Mouse (Mus musculus) limb, embryonic 14.5 days (tissue): ENCODE results near the gene Rhoh. TPM values are rescaled to one million over a fixed set of nuclear protein-coding genes. Genes with fewer than 3 reads are reported as not detected.

Source experiments
- ATAC-seq: fragments of 200-750 bp; cut with Nextera tagmentation; 2 replicates; pipeline ENCODE4 v1.8.0; 2017; ENCODE audit warnings: low read depth, moderate number of reproducible peaks, moderate TSS enrichment; ENCODE audit not compliant: low FRiP score
- DNase-seq: peaks from one replicate; pipeline ENCODE4 v3.0.0-alpha.2; 2015; ENCODE audit warnings: low spot score
- H3K27ac ChIP-seq: fragments of 300-500 bp; sonication (generic); replicated peaks from 2 replicates; pipeline ENCODE4 v1.5.1; 2014; ENCODE audit warnings: low read depth, mild to moderate bottlenecking, low read length, moderate library complexity, mixed read lengths
- H3K27me3 ChIP-seq: fragments of 300-500 bp; sonication (generic); 2 replicates; pipeline ENCODE4 v1.6.1; 2014; ENCODE audit warnings: low read length, mixed read lengths; ENCODE audit not compliant: control insufficient read depth, insufficient read depth
- H3K36me3 ChIP-seq: fragments of 300-500 bp; sonication (generic); 2 replicates; pipeline ENCODE4 v1.6.1; 2014; ENCODE audit warnings: mild to moderate bottlenecking, low read length, moderate library complexity, mixed read lengths; ENCODE audit not compliant: control insufficient read depth, insufficient read depth
- H3K4me1 ChIP-seq: fragments of 300-500 bp; sonication (generic); 2 replicates; pipeline ENCODE4 v1.6.1; 2014; ENCODE audit warnings: antibody characterized with exemption, low read length, mixed read lengths; ENCODE audit not compliant: control insufficient read depth, insufficient read depth
- H3K4me2 ChIP-seq: fragments of 300-500 bp; sonication (generic); replicated peaks from 2 replicates; pipeline ENCODE4 v1.6.1; 2014; ENCODE audit warnings: low read depth, mild to moderate bottlenecking, low read length, moderate library complexity; ENCODE audit not compliant: severe bottlenecking
- H3K4me3 ChIP-seq: fragments of 300-500 bp; sonication (generic); replicated peaks from 2 replicates; pipeline ENCODE4 v1.5.1; 2014; ENCODE audit warnings: low read length
- H3K9ac ChIP-seq: fragments of 300-500 bp; sonication (generic); 2 replicates; pipeline ENCODE4 v1.6.1; 2014; ENCODE audit warnings: mild to moderate bottlenecking, low read depth, low read length, moderate library complexity; ENCODE audit not compliant: severe bottlenecking
- H3K9me3 ChIP-seq: fragments of 300-500 bp; sonication (generic); 2 replicates; pipeline ENCODE4 v1.6.1; 2016; ENCODE audit warnings: low read length; ENCODE audit not compliant: control insufficient read depth
- POLR2A ChIP-seq: fragments of 200-500 bp; IDR thresholded peaks from 2 replicates; pipeline ENCODE4 v1.8.0; 2012; ENCODE audit warnings: inconsistent platforms, mild to moderate bottlenecking, moderate library complexity, borderline replicate concordance; ENCODE audit not compliant: insufficient read depth, insufficient read length; ENCODE audit errors: extremely low read depth
- WGBS: fragments of 180-500 bp; shearing (Covaris S2); extraction: QIAGEN DNeasy Blood & Tissue Kit; methylation state at CpG from one replicate; pipeline ENCODE4 v1.1.7; 2014; 5-methylcytosine and 5-hydroxymethylcytosine counted together
- polyA plus RNA-seq, 2 experiments: library from polyadenylated mRNA; depleted of rRNA in 1 of 2; stranded (reverse) in 1 of 2; unstranded in 1 of 2; fragments of >200 nt; fragmentation: Nextera tagmentation in 1 of 2; extraction: Ambion mirVana in 1 of 2; gene quantifications; 2 replicates each; pipeline versions ENCODE4 v1.2.1 to v1.2.3; 2012 to 2014

The Rhoh gene
- polyA plus RNA-seq, 2 experiments, result 1.4 to 2.0 TPM

DNA sequence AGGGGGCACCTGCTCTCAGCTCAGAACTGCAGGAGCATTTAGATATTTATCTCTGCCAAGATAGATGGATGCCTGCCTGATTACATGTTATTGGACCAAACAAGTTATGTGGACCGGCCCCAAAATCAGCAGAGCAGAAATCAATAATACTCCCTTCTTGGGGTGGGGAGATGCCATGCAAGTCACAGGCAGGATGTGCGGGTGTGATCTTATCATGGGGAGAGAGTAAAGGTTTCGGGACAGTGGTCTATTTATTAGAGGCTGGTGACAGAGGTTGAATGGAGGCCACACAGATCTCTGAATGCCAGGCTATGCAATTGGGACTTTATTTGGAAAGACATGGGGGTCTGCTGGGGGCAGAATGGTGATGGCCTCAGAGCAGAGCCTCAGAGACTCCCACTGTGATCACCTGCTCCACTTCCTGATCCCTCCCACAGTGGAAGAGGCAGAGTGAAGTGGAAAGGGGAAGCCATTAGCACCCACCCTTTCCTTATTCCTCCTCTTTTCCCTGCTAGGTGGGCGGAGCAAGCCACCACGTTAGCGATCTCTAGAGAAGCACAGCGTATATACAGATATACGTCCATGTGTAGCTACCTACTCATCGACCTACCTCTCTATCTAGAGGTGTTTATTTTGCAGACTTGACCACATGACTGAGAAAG, 60.6 kb downstream of the Rhoh start:
- Histone ChIP-seq H3K27me3 (no peaks in the 10 kb centered on the region), H3K4me2 (no peak overlapping the region), H3K9me3 (no peaks in the 10 kb centered on the region), H3K4me1 (peaks cover 6% of the 10 kb centered on the region), H3K36me3 (no peaks in the 10 kb centered on the region), H3K9ac (no peak overlapping the region), H3K4me3 (no peak overlapping the region), H3K27ac (no peak overlapping the region)
- no peak for TF ChIP-seq POLR2A
- no peak for ATAC-seq
- DNase-seq, result no peak
- WGBS, result 77% methylated on average over 9 of the region's 9 CpGs

DNA sequence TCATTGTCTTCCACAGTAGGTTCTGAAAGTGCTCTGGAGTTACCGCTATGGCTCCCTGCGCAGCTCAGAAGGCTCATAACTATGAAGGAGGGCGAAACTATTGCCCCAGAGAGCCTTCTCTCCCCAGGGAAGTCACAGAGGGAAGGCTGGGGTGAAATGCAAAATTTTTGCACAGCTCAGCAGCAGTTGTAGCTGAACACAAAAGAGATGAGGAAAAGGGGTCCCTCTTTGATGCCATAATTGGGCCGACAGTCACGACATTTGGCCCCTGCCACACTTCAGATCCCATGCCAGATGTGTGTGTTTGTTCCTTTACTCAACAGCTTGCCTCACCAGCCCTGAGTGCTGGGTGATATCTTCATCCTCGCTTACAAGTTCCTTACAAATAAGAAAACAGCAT, 65.7 kb downstream of the Rhoh start:
- H3K27ac ChIP-seq, result no peak overlapping the region
- WGBS, result 74% methylated on average over 6 of the region's 6 CpGs
- H3K4me3 ChIP-seq, result no peak overlapping the region
- no peak for TF ChIP-seq POLR2A
- no peak overlapping the region for H3K4me2 ChIP-seq
- H3K36me3 ChIP-seq, result no peaks in the 10 kb centered on the region
- no peak for ATAC-seq
- H3K9ac ChIP-seq, result no peak overlapping the region
- H3K4me1 ChIP-seq, result no peaks in the 10 kb centered on the region
- no peak for DNase-seq
- no peaks in the 10 kb centered on the region for H3K9me3 ChIP-seq
- H3K27me3 ChIP-seq, result no peaks in the 10 kb centered on the region

DNA sequence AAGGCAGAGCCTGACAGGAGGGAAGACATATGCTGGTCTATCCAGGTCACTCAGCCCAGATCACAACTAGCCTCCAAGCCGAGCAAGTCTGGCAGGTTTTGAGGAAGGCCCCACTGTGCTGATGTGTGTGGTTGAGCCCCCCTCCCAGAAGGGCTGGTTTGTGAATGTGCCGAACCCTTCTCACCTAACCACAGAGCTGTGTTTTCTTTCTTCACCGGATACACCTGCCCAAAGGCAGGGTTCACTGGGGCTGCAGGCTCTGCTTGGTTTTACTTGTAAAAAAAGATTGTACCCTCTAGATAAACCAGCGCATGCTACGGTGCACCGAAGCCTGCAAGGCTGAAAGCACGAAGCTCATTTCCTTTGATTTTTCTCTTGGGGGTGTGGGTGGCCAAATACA, 68.1 kb downstream of the Rhoh start:
- ATAC-seq (no peak), DNase-seq (no peak)
- H3K27me3 ChIP-seq, result no peaks in the 10 kb centered on the region
- no peak overlapping the region for H3K9ac ChIP-seq
- TF ChIP-seq POLR2A, result no peak
- no peak overlapping the region for H3K4me2 ChIP-seq
- 70% methylated on average over 7 of the region's 7 CpGs for WGBS
- no peak overlapping the region for H3K4me3 ChIP-seq
- no peaks in the 10 kb centered on the region for H3K36me3 ChIP-seq
- H3K9me3 ChIP-seq, result no peaks in the 10 kb centered on the region
- no peak overlapping the region for H3K27ac ChIP-seq
- H3K4me1 ChIP-seq, result no peaks in the 10 kb centered on the region

DNA sequence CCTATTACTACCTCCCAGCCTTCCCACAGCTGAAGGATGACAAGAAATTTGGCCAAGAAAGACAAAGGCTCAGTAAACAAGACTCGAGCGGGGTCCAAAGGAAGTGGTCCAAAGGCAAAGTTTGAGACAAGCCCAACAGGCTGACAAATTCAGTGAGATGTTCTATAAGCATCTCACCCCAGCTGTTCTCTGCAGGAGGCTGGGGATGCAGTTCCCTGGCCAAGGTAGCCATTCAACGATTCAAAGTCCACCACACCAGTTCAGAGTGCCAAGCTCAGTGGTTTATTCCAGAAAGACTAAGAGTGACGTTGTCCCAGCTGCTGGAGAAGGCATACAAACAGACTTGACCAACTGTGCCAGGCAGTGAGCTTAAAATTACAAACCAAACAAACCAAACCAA, 69.2 kb downstream of the Rhoh start:
- no peak overlapping the region for H3K4me2 ChIP-seq
- H3K9me3 ChIP-seq, result no peaks in the 10 kb centered on the region
- no peak overlapping the region for H3K4me3 ChIP-seq
- no peak for TF ChIP-seq POLR2A
- WGBS, result 73% methylated on average over 4 of the region's 4 CpGs
- H3K27me3 ChIP-seq, result no peaks in the 10 kb centered on the region
- no peak overlapping the region for H3K27ac ChIP-seq
- H3K9ac ChIP-seq, result no peak overlapping the region
- no peaks in the 10 kb centered on the region for H3K4me1 ChIP-seq
- DNase-seq, result no peak
- H3K36me3 ChIP-seq, result no peaks in the 10 kb centered on the region
- no peak for ATAC-seq

DNA sequence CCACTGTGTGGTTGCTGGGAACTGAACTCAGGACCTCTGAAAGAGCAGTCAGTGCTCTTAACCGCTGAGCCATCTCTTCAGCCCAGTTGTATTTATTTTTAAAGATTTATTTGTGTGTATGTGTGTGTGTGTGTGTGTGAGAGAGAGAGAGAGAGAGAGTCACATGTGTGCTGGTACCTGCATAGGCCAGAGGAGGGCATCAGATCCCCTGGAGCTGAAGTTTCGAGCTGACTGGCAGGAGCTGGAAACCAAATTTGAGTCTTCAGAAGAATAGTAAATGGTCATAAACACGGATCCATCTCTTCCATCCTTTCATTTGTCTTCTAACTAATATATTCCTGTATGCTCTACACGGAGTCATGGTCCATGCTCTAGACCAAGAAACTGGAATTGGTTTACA, 72.2 kb downstream of the Rhoh start:
- WGBS, result 81% methylated on average over 4 of the region's 4 CpGs
- Histone ChIP-seq H3K4me3 (no peak overlapping the region), H3K36me3 (no peaks in the 10 kb centered on the region), H3K4me2 (no peak overlapping the region), H3K9me3 (no peaks in the 10 kb centered on the region), H3K9ac (no peak overlapping the region), H3K27ac (no peak overlapping the region), H3K27me3 (no peaks in the 10 kb centered on the region), H3K4me1 (no peaks in the 10 kb centered on the region)
- DNase-seq (no peak), ATAC-seq (no peak)
- TF ChIP-seq POLR2A, result no peak

DNA sequence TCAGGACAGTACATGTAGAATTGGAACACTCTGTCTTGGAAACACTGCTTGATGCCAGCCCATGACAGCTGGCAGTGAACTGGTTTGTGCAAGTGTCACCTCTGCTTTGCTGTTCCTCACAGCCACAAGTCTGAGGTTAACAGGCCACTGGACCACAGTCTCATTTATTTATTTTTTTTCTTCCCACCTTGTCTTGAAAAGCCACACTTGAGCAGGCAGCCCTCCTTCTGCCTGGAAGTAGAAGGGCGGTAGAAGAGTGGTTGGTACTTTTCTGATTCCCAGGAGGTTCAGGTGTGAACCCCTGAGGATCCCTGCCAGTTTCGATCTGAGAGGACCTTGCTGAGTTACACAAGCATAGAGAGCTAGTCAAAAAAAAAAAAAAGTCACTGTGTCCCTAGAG, 72.8 kb downstream of the Rhoh start:
- no peak for TF ChIP-seq POLR2A
- Histone ChIP-seq H3K27me3 (no peaks in the 10 kb centered on the region), H3K4me1 (no peaks in the 10 kb centered on the region), H3K4me3 (no peak overlapping the region), H3K27ac (no peak overlapping the region), H3K9me3 (no peaks in the 10 kb centered on the region), H3K4me2 (no peak overlapping the region), H3K36me3 (no peaks in the 10 kb centered on the region), H3K9ac (no peak overlapping the region)
- no peak for DNase-seq
- 91% methylated on average over 2 of the region's 2 CpGs for WGBS
- no peak for ATAC-seq
